Mouse (Mus musculus) forebrain, embryonic 11.5 days (tissue): ENCODE data around the gene Flywch2. TPM values are rescaled to one million over a fixed set of nuclear protein-coding genes. Genes with fewer than 3 reads are reported as not detected.

ENCODE experiments used
- ATAC-seq: fragments of 200-750 bp; cut with Nextera tagmentation; replicated peaks from 2 replicates; pipeline ENCODE4 v1.8.0; 2017; ENCODE audit warnings: moderate TSS enrichment; ENCODE audit not compliant: low FRiP score
- DNase-seq: peaks from one replicate; pipeline ENCODE4 v3.0.0-alpha.2; 2017; ENCODE audit warnings: low spot score
- H3K27ac ChIP-seq: fragments of 300-500 bp; sonication (generic); 2 replicates; pipeline ENCODE4 v1.5.1; 2014; ENCODE audit warnings: low read depth, low read length
- H3K27me3 ChIP-seq: fragments of 300-500 bp; sonication (generic); 2 replicates; pipeline ENCODE4 v1.6.1; 2014; ENCODE audit warnings: mild to moderate bottlenecking, low read length, mixed read lengths; ENCODE audit not compliant: control insufficient read depth, insufficient read depth
- H3K36me3 ChIP-seq: fragments of 300-500 bp; sonication (generic); 2 replicates; pipeline ENCODE4 v1.6.1; 2014; ENCODE audit warnings: mild to moderate bottlenecking, low read length, moderate library complexity, mixed read lengths; ENCODE audit not compliant: control insufficient read depth, insufficient read depth
- H3K4me1 ChIP-seq: fragments of 300-500 bp; sonication (generic); replicated peaks from 2 replicates; pipeline ENCODE4 v1.6.1; 2014; ENCODE audit warnings: low read length, mixed read lengths; ENCODE audit not compliant: control insufficient read depth, insufficient read depth
- H3K4me2 ChIP-seq: fragments of 300-500 bp; sonication (generic); 2 replicates; pipeline ENCODE4 v1.6.1; 2014; ENCODE audit warnings: low read depth, mild to moderate bottlenecking, low read length, moderate library complexity, mixed read lengths; ENCODE audit not compliant: severe bottlenecking
- H3K4me3 ChIP-seq: fragments of 300-500 bp; sonication (generic); 2 replicates; pipeline ENCODE4 v1.5.1; 2014; ENCODE audit warnings: low read depth, low read length
- H3K9ac ChIP-seq: fragments of 300-500 bp; sonication (generic); 2 replicates; pipeline ENCODE4 v1.6.1; 2014; ENCODE audit warnings: low read length
- H3K9me3 ChIP-seq: fragments of 300-500 bp; sonication (generic); 2 replicates; pipeline ENCODE4 v1.6.1; 2016; ENCODE audit warnings: low read length, mixed read lengths; ENCODE audit not compliant: control insufficient read depth
- WGBS: fragments of 180-500 bp; shearing (Covaris S2); extraction: QIAGEN DNeasy Blood & Tissue Kit; methylation state at CpG from one replicate; pipeline ENCODE4 v1.1.7; 2014; 5-methylcytosine and 5-hydroxymethylcytosine counted together
- polyA plus RNA-seq: library from polyadenylated mRNA; unstranded; fragments of >200 nt; fragmentation: Nextera tagmentation; extraction: Ambion mirVana; gene quantifications from 2 replicates; pipeline ENCODE4 v1.2.1, GENCODE M21; 2014

Gene Flywch2
- polyA plus RNA-seq, 1 experiment from 2014 or later: 22.0 TPM

DNA sequence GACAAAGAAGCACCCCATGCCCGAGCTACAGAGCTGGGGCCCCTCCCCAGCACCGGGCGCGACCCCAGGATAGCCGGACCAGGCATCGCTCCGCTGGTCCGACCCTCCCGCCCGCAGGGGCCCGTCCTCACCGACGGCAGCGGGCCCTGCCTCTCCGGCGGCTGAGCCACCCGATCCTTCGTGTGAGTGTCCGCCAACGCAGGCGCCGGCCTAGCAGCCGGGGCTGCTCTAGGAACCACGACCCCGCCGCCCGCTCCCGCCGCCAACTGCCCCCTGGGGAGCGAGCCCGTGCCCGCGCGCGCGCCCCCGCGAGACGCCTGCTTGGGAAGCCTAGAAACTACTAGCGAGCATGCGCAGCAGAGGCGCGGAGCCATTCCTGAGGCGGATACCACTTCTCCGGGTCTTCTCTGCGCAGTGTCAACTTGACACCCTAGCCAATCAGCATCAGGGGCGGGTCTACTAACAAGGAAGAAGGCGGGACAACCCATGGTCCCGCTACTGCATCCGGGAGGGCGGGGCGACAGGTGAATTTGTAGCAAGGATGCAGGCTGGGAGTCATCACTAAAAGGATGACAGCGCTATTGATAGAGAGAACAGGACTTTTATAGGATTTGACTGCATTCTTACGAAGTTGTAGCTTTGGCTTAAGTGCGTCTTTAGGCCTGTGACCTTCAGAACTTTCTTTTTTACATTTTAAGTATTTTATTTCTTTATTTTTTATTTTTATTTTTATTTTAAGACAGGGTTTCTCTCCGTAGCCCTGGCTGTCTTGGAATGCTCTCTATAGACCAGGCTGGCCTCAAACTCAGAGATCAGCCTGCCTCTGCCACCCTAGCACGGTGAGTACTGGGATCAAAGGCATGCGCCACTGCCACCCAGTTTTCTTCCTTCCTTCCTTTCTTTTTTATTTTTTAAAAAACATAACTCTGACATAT lies 14.3 kb downstream of the Flywch2 start, which contains the start of gene Flywch1:
Flywch1 (minus strand) TSS at position 319 of the 935 bp plus-strand sequence.
- peak within 1 kb of the TSS; percentile 80 for H3K4me3 ChIP-seq
- ATAC-seq: peak; percentile 98
- H3K9me3 ChIP-seq: no peaks in the 10 kb centered on the region
- H3K27ac ChIP-seq: peak within 1 kb of the TSS; percentile 72
- H3K36me3 ChIP-seq: no peaks in the 10 kb centered on the region
- H3K4me1 ChIP-seq: peaks cover 4% of the 10 kb centered on the region; the same call in 1 of the 2 replicates
- 4% methylated on average over 45 of the region's 58 CpGs for WGBS
- peak; percentile 99 for DNase-seq
- peak within 1 kb of the TSS; percentile 63 for H3K4me2 ChIP-seq
- no peaks in the 10 kb centered on the region for H3K27me3 ChIP-seq
- H3K9ac ChIP-seq: peak within 1 kb of the TSS; percentile 91

DNA sequence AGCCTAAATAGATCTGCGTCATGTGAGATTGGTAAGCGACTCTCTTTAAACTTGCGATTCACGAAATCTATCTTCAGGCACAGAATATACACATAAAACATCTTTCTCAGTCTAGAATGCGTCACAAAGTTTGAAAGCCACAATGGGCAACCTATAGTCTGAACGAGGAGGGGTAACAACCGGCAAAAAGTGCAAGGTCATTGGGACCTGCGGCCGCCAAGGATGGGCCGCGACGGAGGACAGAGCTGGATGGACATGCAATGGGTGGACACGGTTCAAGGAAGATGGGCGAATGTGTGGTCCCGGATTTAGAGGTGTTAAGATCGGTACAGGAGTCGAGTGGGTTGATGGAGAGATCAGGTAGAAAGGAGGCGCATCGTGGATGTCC lies 15.0 kb downstream of the Flywch2 start:
- H3K36me3 ChIP-seq: no peaks in the 10 kb centered on the region
- H3K4me1 ChIP-seq: peaks cover 4% of the 10 kb centered on the region; the same call in 1 of the 2 replicates
- no peak for DNase-seq
- H3K27ac ChIP-seq: peak overlapping the region; percentile 72
- H3K9me3 ChIP-seq: no peaks in the 10 kb centered on the region
- under 1% methylated on average over 19 of the region's 19 CpGs for WGBS
- H3K4me3 ChIP-seq: peak overlapping the region; percentile 80
- no peak for ATAC-seq
- peak overlapping the region; percentile 91 for H3K9ac ChIP-seq
- peak overlapping the region; percentile 63 for H3K4me2 ChIP-seq
- no peaks in the 10 kb centered on the region for H3K27me3 ChIP-seq

DNA sequence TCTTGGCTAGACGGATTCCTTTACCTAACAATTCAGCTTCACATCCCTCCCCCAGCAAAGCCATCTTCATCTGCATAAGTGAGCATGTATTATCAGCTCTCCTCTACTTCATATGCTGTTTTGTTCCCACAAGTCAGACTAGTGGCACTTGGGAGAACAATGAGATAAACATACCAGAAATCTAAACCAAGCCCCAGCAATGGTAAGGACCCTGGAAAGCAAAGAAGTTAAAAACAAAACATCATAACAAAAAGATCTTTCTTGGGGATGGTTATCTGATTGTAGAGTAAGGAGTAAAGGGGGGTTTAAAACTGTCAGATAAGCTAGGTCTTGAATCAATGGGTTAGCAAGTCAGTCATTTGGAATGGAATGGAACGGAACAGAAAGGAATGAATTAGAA lies 15.4 kb downstream of the Flywch2 start:
- H3K36me3 ChIP-seq: no peaks in the 10 kb centered on the region
- peak overlapping the region; percentile 91 for H3K9ac ChIP-seq
- no peaks in the 10 kb centered on the region for H3K9me3 ChIP-seq
- peaks cover 4% of the 10 kb centered on the region; the same call in 1 of the 2 replicates for H3K4me1 ChIP-seq
- peak overlapping the region; percentile 80 for H3K4me3 ChIP-seq
- WGBS: 9% methylated on average over 2 of the region's 2 CpGs
- no peak for ATAC-seq
- H3K27ac ChIP-seq: peak overlapping the region; percentile 72; the same call in 1 of the 2 replicates
- no peak for DNase-seq
- H3K4me2 ChIP-seq: peak overlapping the region; percentile 63
- no peaks in the 10 kb centered on the region for H3K27me3 ChIP-seq

DNA sequence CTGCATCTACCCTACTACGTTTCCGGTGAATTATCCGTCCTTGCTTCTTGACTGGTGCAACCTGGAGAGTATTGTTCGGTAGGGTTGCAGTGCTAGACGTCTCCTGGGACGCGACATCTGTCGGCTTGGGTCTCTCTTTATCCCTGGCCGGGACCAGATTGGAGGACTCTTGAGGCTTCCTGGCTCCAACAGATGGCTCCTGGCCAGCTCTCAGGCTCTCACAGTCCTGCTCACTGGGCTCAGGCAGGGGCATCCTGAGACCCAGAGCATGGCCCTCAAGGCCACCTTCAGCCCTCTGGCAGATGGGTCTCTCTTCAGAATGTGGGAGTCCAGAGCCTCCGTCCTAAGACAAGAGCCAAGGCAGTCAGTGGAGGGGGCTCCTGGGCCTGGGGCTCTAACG lies 22.9 kb downstream of the Flywch2 start:
- Histone ChIP-seq H3K4me1 (no peaks in the 10 kb centered on the region), H3K27ac (no peak overlapping the region), H3K27me3 (no peaks in the 10 kb centered on the region), H3K9me3 (no peaks in the 10 kb centered on the region), H3K4me3 (no peak overlapping the region), H3K4me2 (no peak overlapping the region), H3K9ac (no peak overlapping the region), H3K36me3 (peaks cover 21% of the 10 kb centered on the region)
- no peak for DNase-seq
- WGBS: 88% methylated on average over 11 of the region's 11 CpGs
- ATAC-seq: no peak

DNA sequence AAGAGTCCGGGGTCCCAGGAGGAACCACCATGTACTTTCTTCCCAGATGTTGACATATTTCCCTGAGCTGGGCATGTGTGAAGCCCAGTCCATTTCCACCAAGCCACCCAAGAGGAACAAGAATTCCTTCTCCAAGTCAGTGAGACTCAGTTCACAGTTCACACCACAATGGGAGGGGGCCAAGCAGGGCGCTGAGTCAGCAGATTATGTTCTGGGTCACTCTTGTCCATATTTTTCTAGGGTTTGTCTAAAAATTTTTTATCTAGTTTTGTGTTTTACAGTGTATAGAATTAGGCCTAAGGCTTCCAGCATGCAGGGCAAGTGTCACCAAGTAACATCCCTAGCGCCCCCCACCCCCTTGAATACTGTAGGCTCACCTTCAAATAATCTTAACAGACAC lies 24.7 kb downstream of the Flywch2 start:
- Histone ChIP-seq H3K4me2 (no peak overlapping the region), H3K4me3 (no peak overlapping the region), H3K27me3 (no peaks in the 10 kb centered on the region), H3K27ac (no peak overlapping the region), H3K9me3 (no peaks in the 10 kb centered on the region), H3K36me3 (peaks cover 25% of the 10 kb centered on the region), H3K4me1 (no peaks in the 10 kb centered on the region), H3K9ac (no peak overlapping the region)
- no peak for DNase-seq
- WGBS: 90% methylated on average over 3 of the region's 3 CpGs
- ATAC-seq: no peak

DNA sequence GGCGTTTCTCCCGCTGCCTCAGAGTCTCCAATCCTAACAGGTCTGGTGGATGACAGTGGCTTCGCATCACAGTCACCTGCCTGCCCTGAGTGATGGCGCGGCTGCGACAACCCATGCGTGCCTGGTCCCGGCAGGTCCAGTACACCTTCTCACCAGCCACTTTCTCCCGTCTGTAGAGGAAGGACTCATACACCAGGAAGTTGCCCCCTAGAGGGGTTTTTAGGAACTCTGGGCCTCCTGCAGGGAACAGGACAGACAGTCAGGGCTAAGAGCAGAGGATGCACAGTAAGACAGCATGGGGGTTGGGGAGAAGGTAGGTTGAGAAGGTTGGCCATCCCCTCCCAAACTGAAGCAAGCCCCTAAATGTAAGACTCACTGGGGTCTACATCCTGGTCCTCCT lies 25.6 kb downstream of the Flywch2 start:
- no peak overlapping the region for H3K4me2 ChIP-seq
- H3K9ac ChIP-seq: no peak overlapping the region
- DNase-seq (no peak), ATAC-seq (no peak)
- H3K4me3 ChIP-seq: no peak overlapping the region
- WGBS: 90% methylated on average over 9 of the region's 9 CpGs
- H3K27me3 ChIP-seq: no peaks in the 10 kb centered on the region
- peaks cover 30% of the 10 kb centered on the region for H3K36me3 ChIP-seq
- H3K4me1 ChIP-seq: no peaks in the 10 kb centered on the region
- H3K9me3 ChIP-seq: no peaks in the 10 kb centered on the region
- no peak overlapping the region for H3K27ac ChIP-seq

DNA sequence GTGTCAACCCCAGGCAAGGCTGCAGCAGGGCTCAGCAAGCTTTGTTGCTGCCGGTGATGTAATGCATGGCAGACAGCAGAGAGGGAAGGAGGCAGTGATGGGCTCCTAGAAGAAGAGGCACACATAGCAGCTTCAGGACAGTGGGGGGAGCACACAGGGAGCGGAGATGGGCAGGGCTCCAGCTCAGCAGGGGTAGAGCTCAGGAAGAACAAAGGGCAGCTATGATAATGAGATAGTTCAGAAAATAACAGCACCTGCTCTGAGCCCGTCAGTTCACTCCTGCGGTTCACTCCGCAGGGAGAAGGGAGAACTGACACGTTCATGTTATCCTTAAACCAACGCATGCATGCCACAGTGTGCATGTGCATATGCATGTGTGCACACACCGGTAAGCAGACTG lies 27.1 kb downstream of the Flywch2 start:
- Histone ChIP-seq H3K27me3 (no peaks in the 10 kb centered on the region), H3K9ac (no peak overlapping the region), H3K4me3 (no peak overlapping the region), H3K4me2 (no peak overlapping the region), H3K9me3 (no peaks in the 10 kb centered on the region), H3K27ac (no peak overlapping the region), H3K4me1 (no peaks in the 10 kb centered on the region), H3K36me3 (peaks cover 31% of the 10 kb centered on the region)
- no peak for DNase-seq
- ATAC-seq: no peak
- 82% methylated on average over 8 of the region's 8 CpGs for WGBS

DNA sequence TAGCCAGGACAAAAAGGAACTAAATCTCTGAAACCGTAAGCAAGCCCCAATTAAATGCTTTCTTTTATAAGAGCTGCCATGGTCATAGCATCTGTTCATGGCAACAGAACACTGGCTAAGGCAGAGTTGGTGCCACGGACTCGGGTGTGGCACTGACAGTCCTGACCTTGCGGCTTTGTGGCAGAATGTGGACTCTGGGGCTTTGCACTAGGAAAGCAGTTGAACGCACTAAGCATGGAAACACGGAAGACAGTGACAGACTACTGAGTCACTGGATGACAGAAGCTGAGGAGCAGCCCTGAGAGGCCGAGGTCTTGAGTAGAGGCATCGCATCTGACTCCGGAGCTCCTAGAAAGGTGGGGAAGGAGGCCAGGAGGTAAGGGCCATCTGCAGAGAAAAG lies 28.3 kb downstream of the Flywch2 start:
- DNase-seq: no peak
- Histone ChIP-seq H3K27me3 (no peaks in the 10 kb centered on the region), H3K4me3 (no peak overlapping the region), H3K9me3 (no peaks in the 10 kb centered on the region), H3K4me1 (no peaks in the 10 kb centered on the region), H3K9ac (no peak overlapping the region), H3K4me2 (no peak overlapping the region), H3K36me3 (peaks cover 36% of the 10 kb centered on the region), H3K27ac (no peak overlapping the region)
- no peak for ATAC-seq
- WGBS: 95% methylated on average over 9 of the region's 9 CpGs
